Mouse (Mus musculus) Muller cell, postnatal 12 days (primary cell): Measurements from ENCODE around the gene Ptprn.
A peak's percentile ranks its signal among the peaks of the same experiment; 100 is the strongest.

Source experiments
- DNase-seq: peaks from one replicate; pipeline ENCODE4 v3.0.0-alpha.2; 2015; ENCODE audit errors: inconsistent ontology term

Gene Ptprn

DNA sequence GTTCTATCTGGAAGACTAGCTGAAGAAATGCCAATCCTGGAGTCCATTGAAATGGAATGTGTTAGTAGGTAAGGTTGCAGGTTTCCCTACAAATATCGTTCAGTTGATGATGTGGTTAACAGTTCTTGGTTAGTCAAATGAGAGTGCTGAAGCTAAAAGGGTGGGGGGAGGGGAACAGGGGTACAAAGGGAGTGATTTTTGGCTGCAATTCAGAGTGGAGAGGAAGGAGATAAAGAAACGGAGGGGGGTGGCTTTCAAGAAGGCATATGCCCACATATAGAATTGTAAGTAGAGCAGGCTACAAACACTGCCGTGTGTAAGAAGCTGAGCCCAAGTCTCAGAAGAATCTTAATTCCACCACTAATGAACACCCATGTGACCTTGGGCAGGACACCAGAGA is 38.8 kb downstream of the Ptprn start:
- DNase-seq = no peak

DNA sequence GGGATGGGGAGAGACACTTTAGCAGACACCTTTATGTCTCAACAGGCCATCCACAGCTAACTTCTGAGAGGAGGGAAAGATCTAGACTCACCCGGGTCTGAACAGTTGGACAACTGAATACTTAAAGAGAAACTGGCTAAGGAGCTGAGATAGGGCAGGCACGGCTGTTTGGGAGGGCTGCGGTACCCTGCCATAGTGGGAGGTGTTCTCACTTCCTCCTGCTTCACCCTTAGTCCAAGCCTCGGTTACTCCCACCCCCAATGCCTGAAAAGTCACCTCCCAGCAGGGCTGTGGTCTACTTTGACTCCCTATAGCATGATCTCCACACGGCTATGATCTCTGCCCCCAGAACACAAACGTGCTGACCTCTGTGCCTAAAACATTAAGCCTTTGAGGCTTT is 40.8 kb downstream of the Ptprn start:
- DNase-seq = no peak

DNA sequence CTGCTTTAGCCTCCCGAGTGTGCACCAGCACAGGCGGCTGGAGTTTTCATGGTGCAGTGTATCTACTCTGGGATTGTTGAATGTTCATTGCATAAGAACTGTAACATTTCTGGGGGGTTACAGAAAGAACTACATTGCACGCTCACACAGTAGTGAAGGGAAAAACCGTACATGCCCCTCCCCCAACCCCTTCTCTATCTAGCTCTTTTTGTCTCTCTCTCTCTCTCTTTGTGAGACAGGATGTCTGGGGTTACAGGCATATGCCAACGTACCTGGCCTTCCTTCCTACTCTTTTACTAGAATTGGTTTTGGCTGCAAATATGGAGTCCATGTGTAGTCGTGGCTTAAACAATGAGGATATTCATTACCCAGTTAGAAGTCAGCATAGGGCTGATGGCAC is 41.4 kb downstream of the Ptprn start:
- DNase-seq = no peak

GRCm38 (mm10) chr1:75221538-75221937 is 42.8 kb downstream of the Ptprn start:
- DNase-seq = no peak

DNA sequence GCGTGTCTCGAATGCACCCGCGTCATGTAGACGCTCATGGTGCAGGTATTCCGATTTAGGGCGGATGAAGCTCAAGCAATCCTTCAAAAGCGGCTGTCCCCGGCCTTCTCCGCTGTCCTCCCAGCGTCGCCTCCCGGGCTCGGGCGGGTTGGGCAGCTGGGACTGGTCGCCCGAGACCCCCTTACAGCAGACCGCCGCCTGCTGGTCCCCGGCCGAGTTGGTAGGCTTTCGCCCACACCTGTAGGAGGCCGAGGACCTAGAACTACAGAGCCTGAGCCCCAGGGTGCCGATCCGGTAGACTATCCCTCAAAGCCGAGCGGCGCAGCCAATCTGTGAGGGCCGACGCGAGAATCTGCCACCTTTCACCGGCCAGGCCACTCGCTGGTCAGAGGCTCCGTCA is 44.8 kb downstream of the Ptprn start, which contains the start of gene Tuba4a:
Gene Tuba4a, minus strand, starts transcription at position 335 of the 400 bp plus-strand sequence.
- no peak for DNase-seq

GRCm38 (mm10) chr1:75219078-75219477 is 45.2 kb downstream of the Ptprn start:
- DNase-seq = peak; percentile 80

DNA sequence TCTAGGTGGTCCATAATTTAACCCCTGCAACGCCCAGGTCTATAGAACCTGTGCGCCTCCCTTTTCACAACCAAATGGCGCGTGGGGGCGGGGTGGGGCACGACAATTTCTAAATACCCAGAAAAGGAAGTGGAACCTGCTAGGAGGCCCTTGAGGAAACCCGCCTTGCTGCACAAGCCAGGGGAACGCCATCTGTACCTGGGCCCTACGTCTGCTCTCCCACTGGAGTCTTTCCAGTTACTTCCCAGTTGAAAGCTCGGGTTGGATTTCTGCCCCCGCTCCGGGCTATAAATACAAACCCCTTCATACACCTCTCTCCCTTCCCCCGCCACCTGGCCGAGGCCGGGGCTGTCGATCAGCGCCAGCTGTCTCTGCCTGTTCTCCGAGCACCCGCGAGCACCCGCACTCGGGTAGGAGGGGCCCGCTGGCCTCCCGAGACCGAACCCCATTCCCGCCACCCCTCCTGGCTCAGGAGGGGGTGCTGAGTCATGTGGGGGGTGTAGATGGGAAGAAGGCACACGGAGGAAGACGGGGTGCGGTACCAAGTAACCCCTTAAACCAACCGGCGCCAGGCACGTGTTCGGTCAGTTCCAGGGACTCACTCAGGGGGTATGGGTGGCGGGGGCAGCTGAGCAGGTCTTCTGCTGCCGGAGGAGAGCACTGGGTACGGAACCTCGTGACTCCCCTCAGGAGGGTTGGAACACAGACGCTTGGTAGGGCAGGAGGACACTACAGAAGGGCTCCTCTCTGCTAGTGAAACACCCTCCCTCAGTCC is 45.9 kb downstream of the Ptprn start:
- no peak for DNase-seq

DNA sequence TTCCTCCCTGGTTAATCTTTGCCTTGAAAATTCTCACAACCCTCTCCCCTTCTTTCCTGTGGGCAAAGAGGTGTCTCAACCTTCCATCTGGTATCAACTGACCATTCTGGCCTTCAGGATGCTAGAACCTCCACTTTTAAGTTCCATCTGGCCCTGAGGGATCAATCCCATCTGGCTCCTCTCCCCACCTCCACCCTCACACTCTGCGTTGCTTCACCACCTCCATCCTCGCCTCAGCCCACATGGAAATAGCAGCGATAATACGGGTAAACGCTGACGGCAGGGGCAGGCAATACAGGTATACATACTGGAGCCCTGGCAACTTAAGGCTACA is 46.4 kb downstream of the Ptprn start:
- no peak for DNase-seq

- no peak for DNase-seq
These were observed 47.3 kb downstream of the Ptprn start for GRCm38 (mm10) chr1:75216797-75217585.

- DNase-seq = no peak
These were observed 48.5 kb downstream of the Ptprn start for GRCm38 (mm10) chr1:75215785-75216184.

GRCm38 (mm10) chr1:75214886-75215285 is 49.4 kb downstream of the Ptprn start:
- no peak for DNase-seq

DNA sequence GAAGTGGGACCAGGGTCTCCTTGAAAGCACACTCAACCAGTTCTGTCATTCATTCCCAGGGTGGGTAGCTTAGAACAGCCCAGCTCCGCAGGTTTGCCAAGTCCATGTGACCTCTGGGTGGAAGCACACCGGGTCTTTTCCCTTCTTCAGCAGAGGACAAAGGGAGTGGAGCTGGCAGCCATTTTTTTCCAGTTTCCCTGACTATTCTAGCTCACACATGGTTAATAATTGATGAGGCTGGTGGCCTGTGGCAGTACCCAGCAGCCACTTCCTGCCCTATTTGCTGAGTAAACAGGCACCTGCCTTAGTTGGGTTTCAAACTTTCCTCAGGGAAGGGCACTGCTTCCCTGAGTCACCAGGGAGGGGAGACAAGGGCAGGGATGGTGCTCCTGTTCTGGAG is 49.9 kb downstream of the Ptprn start:
- no peak for DNase-seq

- no peak for DNase-seq
These were observed 51.2 kb downstream of the Ptprn start for GRCm38 (mm10) chr1:75213096-75213495.

DNA sequence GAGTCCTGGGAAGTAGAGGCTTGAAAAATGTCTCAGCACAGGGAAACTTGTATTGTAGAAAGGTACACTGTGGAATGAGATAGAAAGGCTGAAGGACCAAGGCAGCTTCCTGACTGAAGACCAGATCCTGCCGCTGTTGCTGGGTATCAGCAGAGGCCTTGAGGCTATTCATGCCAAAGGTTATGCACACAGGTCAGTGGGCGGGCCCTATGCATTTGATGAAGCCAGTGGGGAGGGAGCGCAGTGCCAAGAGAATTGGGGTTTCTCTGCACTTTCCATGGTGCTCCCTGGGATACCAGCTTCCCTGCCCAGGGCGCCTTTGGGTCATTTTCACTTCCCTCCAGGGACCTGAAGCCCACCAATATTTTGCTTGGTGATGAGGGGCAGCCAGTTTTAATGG is 51.8 kb downstream of the Ptprn start:
- no peak for DNase-seq

- DNase-seq = no peak
These were observed 53.1 kb downstream of the Ptprn start for GRCm38 (mm10) chr1:75211141-75211708.

- DNase-seq = peak; percentile 92
These were observed 53.9 kb downstream of the Ptprn start, which contains the start of the genes Glb1l and Stk16 for GRCm38 (mm10) chr1:75210136-75211087. TSS of gene Glb1l (minus strand) at chr1:75210813. TSS of gene Stk16 (plus strand) at chr1:75210838.

DNA sequence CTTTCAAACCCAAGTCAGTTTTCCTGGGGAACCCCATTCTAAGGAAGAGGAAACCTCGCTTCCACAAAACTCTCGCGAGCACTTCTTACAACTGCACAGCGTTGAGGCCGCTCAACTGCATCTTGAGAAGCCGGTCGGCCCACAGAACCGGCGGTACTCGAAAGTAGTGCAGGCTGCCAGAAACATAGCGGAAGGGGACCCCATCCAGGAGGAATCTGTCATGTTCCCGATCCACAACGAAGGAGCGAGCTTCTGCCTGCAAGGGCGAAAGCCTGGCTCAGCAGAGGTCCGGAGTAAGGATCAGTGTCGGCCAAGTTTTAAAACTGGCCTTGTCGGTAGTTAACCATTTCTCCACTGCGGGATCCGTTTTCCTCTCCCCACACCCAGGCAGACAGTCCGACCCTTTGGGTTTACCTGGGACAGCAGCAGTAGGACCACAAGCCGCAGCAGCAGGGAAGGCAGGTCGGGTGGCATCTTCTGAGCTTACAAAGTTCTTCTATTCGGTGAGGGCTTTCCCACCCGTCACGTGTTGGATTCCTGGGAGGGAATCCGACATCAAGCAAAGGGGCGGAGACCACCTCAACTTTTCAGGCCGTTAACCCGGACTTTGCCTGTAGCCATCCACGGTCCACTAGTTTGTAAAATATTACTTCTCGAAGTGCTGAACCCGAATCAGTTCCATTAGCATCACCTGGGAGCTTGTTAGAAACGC is 55.2 kb downstream of the Ptprn start:
- peak; percentile 48 for DNase-seq

GRCm38 (mm10) chr1:75201236-75201635 is 63.1 kb downstream of the Ptprn start:
- DNase-seq = no peak
